In the genomic region with DNA sequence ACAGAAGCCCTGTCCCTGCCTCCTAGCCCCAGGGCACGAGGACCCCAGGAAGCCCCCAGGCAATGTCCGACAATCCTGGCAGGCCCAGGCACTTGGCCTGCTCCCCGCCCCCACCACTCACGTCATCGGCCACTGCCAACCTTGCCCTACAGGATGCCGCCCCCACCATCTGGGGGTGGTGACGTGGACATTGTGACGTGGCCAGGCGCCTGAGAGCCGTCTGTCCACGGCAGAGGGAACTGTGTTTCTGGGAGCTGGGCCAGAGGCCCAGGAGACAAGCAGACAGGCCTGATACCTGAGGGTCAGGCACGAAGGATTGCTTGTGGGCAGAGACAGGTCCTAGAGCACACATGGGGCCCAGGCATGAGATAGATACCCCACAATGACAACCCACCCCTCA, we compare ENCODE assay signal across 8 mouse cellular contexts. TPM values are rescaled to one million over a fixed set of nuclear protein-coding genes. Genes with fewer than 3 reads are reported as not detected.
DNase-seq lines count a peak whose midpoint lies in the region; ATAC-seq and TF ChIP-seq lines count a peak whose summit lies in the region.
"Had no signal": no experiment of that assay in that cellular context is flagged by ENCODE, and none has a peak within 500 bp of the region (broad histone marks: within the 10 kb centered on the region; RNA-seq: fewer than 3 reads in every experiment).

No protein-coding gene starts in this region.

- H3K9me3 ChIP-seq in midbrain, embryonic 13.5 days, result no peaks in the 10 kb centered on the region
- H3K9me3 ChIP-seq in midbrain, embryonic 16.5 days (replicated peaks; ENCODE audit: control insufficient read depth, low read length, poor library complexity, severe bottlenecking), result no peaks in the 10 kb centered on the region
- H3K9me3 ChIP-seq in heart, postnatal 0 days (replicated peaks; ENCODE audit: control insufficient read depth, low read length), result no peaks in the 10 kb centered on the region

- peak; percentile 98 to 99 for DNase-seq in cerebellum, adult 2 months
- DNase-seq in heart, postnatal 0 days (ENCODE audit: low spot score), result peak; percentile 86
- peak; percentile 60 to 71 for DNase-seq in right cerebral cortex, postnatal 36 days (ENCODE audit: low spot score in 2 of 2)
- DNase-seq in urinary bladder, adult 18-20 months (ENCODE audit: low spot score in 2 of 2), result no peak

- TF ChIP-seq EP300 in heart, postnatal 0 days (IDR thresholded peaks at IDR 0.05; ENCODE audit: low read depth), result no peak; the same call in 1 of the 2 replicates

- H3K36me3 ChIP-seq in midbrain, embryonic 13.5 days, result 0 out of 2 replicates have a peak, but pooled peaks cover 7% of the 10 kb centered on the region
- peaks cover 4% of the 10 kb centered on the region; the same call in 1 of the 2 replicates for H3K36me3 ChIP-seq in midbrain, embryonic 16.5 days (ENCODE audit: control insufficient read depth, insufficient read depth, low read length)
- H3K36me3 ChIP-seq in heart, postnatal 0 days (replicated peaks; ENCODE audit: control insufficient read depth, insufficient read depth, low read length), result no peaks in the 10 kb centered on the region

- 84% methylated on average over 12 of the region's 12 CpGs for WGBS in midbrain, embryonic 13.5 days
- 76% methylated on average over 12 of the region's 12 CpGs for WGBS in midbrain, embryonic 16.5 days
- 10% methylated on average over 12 of the region's 12 CpGs for WGBS in cerebellum, adult 2 months
- WGBS in heart, postnatal 0 days, result 16% methylated on average over 12 of the region's 12 CpGs

- H3K9ac ChIP-seq in midbrain, embryonic 13.5 days (replicated peaks), result no peak overlapping the region
- H3K9ac ChIP-seq in midbrain, embryonic 16.5 days (ENCODE audit: low read depth, low read length), result no peak overlapping the region
- H3K9ac ChIP-seq in heart, postnatal 0 days (replicated peaks; ENCODE audit: low read depth, low read length), result peak overlapping the region; percentile 37; the same call in 1 of the 2 replicates

- TF ChIP-seq CTCF in cerebellum, adult 2 months (IDR thresholded peaks at IDR 0.05; ENCODE audit: borderline replicate concordance, insufficient read depth, low read depth, low read length), result no peak
- no peak for TF ChIP-seq CTCF in heart, postnatal 0 days (IDR thresholded peaks at IDR 0.05; ENCODE audit: low read depth)

- ATAC-seq in midbrain, embryonic 13.5 days, result no peak
- ATAC-seq in midbrain, embryonic 16.5 days, result no peak
- ATAC-seq in heart, postnatal 0 days (ENCODE audit: insufficient read depth, low read depth), result peak; percentile 93
- no peak for ATAC-seq in monocyte, adult 5-6 weeks (replicated peaks; ENCODE audit: insufficient number of reproducible peaks, low FRiP score, low TSS enrichment, poor library complexity, severe bottlenecking)

- H3K4me1 ChIP-seq in midbrain, embryonic 13.5 days (replicated peaks), result peaks cover 56% of the 10 kb centered on the region
- peaks cover 35% of the 10 kb centered on the region for H3K4me1 ChIP-seq in midbrain, embryonic 16.5 days (ENCODE audit: control insufficient read depth, insufficient read depth, low read length)
- peaks cover 76% of the 10 kb centered on the region for H3K4me1 ChIP-seq in cerebellum, adult 2 months (ENCODE audit: control insufficient read depth, insufficient read depth, low read length)
- peaks cover 17% of the 10 kb centered on the region for H3K4me1 ChIP-seq in heart, postnatal 0 days (ENCODE audit: control insufficient read depth, insufficient read depth)

- TF ChIP-seq POLR2A in cerebellum, adult 2 months (IDR thresholded peaks at IDR 0.05; ENCODE audit: borderline replicate concordance, insufficient read depth, low read length), result no peak

- H3K27ac ChIP-seq in midbrain, embryonic 13.5 days, result 0 out of 2 replicates have a peak overlapping the region, but pooled peaks have one; percentile 1
- H3K27ac ChIP-seq in midbrain, embryonic 16.5 days (ENCODE audit: low read length), result no peak overlapping the region
- H3K27ac ChIP-seq in cerebellum, adult 2 months (ENCODE audit: insufficient read depth, low read length), result peak overlapping the region; percentile 98
- H3K27ac ChIP-seq in heart, postnatal 0 days (ENCODE audit: low read depth), result peak overlapping the region; percentile 97

- 0 out of 2 replicates have a peak, but pooled peaks cover 2% of the 10 kb centered on the region for H3K27me3 ChIP-seq in midbrain, embryonic 13.5 days
- H3K27me3 ChIP-seq in midbrain, embryonic 16.5 days (ENCODE audit: control insufficient read depth, insufficient read depth, low read depth, low read length), result no peaks in the 10 kb centered on the region
- H3K27me3 ChIP-seq in cerebellum, adult 2 months (ENCODE audit: control insufficient read depth, insufficient read depth, low read length), result no peaks in the 10 kb centered on the region
- H3K27me3 ChIP-seq in heart, postnatal 0 days (ENCODE audit: control insufficient read depth, insufficient read depth, low read length), result no peaks in the 10 kb centered on the region

- no peak overlapping the region for H3K4me2 ChIP-seq in midbrain, embryonic 13.5 days (replicated peaks)
- no peak overlapping the region for H3K4me2 ChIP-seq in midbrain, embryonic 16.5 days (ENCODE audit: low read length)
- H3K4me2 ChIP-seq in heart, postnatal 0 days (ENCODE audit: low read depth, low read length), result peak overlapping the region; percentile 48

- H3K4me3 ChIP-seq in midbrain, embryonic 13.5 days (replicated peaks), result no peak overlapping the region
- H3K4me3 ChIP-seq in midbrain, embryonic 16.5 days (ENCODE audit: low read depth, low read length), result no peak overlapping the region
- H3K4me3 ChIP-seq in cerebellum, adult 2 months (replicated peaks; ENCODE audit: insufficient read depth, low read depth, low read length), result peak overlapping the region; percentile 4
- H3K4me3 ChIP-seq in heart, postnatal 0 days (ENCODE audit: low read depth, low read length), result 0 out of 2 replicates have a peak overlapping the region, but pooled peaks have one; percentile 3

RNA-seq across cellular contexts. Expression of gene Syt7, which starts 28.5 kb away (rescaled TPM):
- 8.2 and 8.8 TPM in 2 replicates for polyA plus RNA-seq in midbrain, embryonic 13.5 days (2015; fragmentation: Nextera tagmentation; extraction: Ambion mirVana)
- polyA plus RNA-seq in midbrain, embryonic 16.5 days (2015; fragmentation: Nextera tagmentation; extraction: Ambion mirVana), result 13.6 and 15.5 TPM in 2 replicates
- polyA plus RNA-seq in cerebellum, adult 2 months (2012; rRNA removed), result 173 and 187 TPM in 2 replicates
- total RNA-seq in heart, postnatal 0 days (2014; rRNA removed; ENCODE audit: low replicate concordance), result 5.0 and 6.0 TPM in 2 replicates
- polyA plus RNA-seq in heart, postnatal 0 days (2015; fragmentation: Nextera tagmentation; extraction: Ambion mirVana), result 0.78 and 0.96 TPM in 2 replicates
- total RNA-seq in monocyte, adult 5-6 weeks (2017), result not detected in 3 replicates

RNA-seq across cellular contexts. Expression of gene Lrrc10b, which starts 39.8 kb away (rescaled TPM):
- polyA plus RNA-seq in midbrain, embryonic 13.5 days (2015; fragmentation: Nextera tagmentation; extraction: Ambion mirVana), result 0.71 and 0.76 TPM in 2 replicates
- polyA plus RNA-seq in midbrain, embryonic 16.5 days (2015; fragmentation: Nextera tagmentation; extraction: Ambion mirVana), result 1.9 and 2.0 TPM in 2 replicates
- 0.54 and 0.57 TPM in 2 replicates for polyA plus RNA-seq in cerebellum, adult 2 months (2012; rRNA removed)
- total RNA-seq in heart, postnatal 0 days (2014; rRNA removed; ENCODE audit: low replicate concordance), result 1.9 TPM in 1 of 2 replicates, not detected in the other
- polyA plus RNA-seq in heart, postnatal 0 days (2015; fragmentation: Nextera tagmentation; extraction: Ambion mirVana), result 0.08 and 0.18 TPM in 2 replicates
- total RNA-seq in monocyte, adult 5-6 weeks (2017), result 0.21 to 0.29 TPM in 2 of 3 replicates, not detected in the other
- polyA plus RNA-seq: limb, embryonic 11.5 days had no signal

Comparison
In these comparisons a context has a peak if more than half of its experiments do, and no peak if none do; other contexts are left out.
1. H3K4me3 ChIP-seq: peak in cerebellum, adult 2 months (single experiment) and heart, postnatal 0 days (single experiment); none in midbrain, embryonic 13.5 days (single experiment) and midbrain, embryonic 16.5 days (single experiment).
2. DNase-seq: peak in cerebellum, adult 2 months (2 of 2), heart, postnatal 0 days (single experiment) and right cerebral cortex, postnatal 36 days (2 of 2); none in urinary bladder, adult 18-20 months (0 of 2).
3. RNA of gene Syt7, which starts 28.5 kb away (polyA plus RNA-seq): 173 to 187 TPM in cerebellum, adult 2 months; 13.6 to 15.5 TPM in midbrain, embryonic 16.5 days, 8.2 to 8.8 TPM in midbrain, embryonic 13.5 days and 0.78 to 0.96 TPM in heart, postnatal 0 days; every median in the first group is over 10 times any median in the second.